Mouse (Mus musculus) adrenal gland (tissue): ENCODE measurements around the gene Dmwd.

Source experiments
- intact Hi-C: fragments of 180-260 bp; cut with DNase I; formaldehyde crosslinking; loops from one replicate; pipeline ENCODE4 v1.15.1; 2025

Gene Dmwd

GRCm38 (mm10) chr7:19069500-19069899 is 6.5 kb upstream of the Dmwd start:
- intact Hi-C loops, result no loop called here

DNA sequence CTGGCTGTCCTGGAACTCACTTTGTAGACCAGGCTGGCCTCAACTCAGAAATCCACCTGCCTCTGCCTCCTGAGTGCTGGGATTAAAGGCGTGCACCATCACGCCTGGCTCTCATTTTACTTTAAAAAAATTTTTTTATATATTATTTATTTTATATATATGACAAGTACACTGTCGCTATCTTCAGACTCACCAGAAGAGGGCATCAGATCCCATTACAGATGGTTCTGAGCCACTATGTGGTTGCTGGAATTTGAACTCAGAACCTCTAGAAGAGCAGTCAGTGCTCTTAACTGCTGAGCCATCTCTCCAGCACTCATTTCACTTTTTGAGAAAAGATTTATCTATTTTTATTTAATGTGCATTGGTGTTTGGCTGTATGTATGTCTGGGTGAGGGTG is 5.0 kb upstream of the Dmwd start:
- intact Hi-C loops, result loop anchor here (2.0 kb wide), 1 partner anchor 22 kb away; no protein-coding TSS in a partner anchor

DNA sequence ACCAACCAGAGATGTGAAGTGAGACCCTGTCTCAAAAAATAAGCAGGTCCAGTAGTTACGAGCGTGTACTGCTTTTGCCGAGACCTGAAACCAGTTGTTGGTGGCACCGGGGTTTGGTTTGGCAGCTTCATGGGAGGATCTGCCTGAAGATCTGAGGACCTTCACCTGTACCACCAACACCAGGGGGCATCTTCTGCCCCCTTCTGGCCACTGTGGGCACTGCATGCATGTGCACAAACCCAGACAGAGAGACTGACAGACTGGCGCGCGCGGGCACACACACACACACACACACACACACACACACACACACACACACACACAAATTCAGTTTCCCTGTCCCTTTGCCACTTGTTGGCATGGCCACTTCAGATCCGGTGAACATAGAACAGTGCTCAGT is 2.5 kb upstream of the Dmwd start:
- intact Hi-C loops, result no loop called here

DNA sequence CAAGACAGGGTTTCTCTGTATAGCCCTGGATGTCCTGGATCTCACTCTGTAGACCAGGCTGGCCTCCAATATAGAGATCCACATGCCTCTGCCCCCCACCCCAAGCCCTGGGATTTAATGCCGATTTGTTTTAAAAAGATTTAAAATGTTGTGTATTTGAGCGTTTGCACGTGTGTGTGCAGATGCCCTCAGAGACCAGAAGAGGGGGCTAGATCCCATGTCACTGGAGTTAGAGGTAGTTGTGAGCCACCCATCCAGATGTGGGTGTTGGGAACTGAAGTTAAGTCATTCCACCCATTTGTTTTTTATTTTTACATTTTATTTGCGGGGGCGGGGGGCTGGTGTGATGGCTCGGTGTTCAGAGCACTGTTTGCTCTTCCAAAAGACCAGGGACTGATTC is 1.5 kb upstream of the Dmwd start:
- intact Hi-C loops, result no loop called here

DNA sequence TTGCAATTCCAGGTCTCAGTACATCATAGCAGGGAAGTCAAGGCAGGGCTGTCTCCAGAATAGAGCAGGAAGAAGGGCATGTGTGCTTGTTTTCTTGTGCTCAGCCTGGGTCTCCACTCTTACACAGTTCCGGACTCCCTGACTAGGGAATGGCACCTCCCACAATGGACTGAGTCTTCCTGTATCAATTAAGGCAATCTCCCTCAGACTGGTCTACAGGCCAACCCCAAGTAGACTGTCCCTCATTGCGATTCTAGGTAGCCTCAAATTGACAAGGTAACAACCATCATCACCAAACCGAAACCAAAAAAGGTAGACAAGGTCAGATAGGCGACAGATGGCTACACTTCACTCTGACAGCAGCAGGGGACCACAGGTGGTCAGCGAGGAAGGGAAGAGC is 796 bp upstream of the Dmwd start:
- intact Hi-C loops, result no loop called here

GRCm38 (mm10) chr7:19076586-19076991 is 562 bp downstream of the Dmwd start:
- intact Hi-C loops, result no loop called here

GRCm38 (mm10) chr7:19077761-19078160 is 1.7 kb downstream of the Dmwd start:
- intact Hi-C loops, result no loop called here

DNA sequence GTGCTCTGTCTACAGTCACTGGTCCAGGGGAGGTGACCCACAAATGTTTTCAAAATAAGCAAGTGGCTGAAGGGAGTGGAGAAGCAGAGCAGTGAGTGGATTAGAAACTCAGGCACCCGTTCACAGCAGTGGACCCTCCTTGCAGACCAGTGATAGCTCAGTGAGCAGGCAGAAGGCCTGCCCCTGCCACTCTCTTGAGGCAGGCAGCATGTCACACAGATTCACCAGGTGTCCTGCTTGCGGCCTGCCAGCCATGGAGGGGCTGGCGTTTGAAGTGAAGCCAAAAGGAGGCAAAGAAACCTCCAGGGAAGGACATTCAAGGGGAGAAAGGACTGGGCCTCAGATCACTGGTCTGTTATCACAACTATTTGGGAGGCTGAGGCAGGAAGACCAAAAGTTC is 2.7 kb downstream of the Dmwd start:
- intact Hi-C loops, result no loop called here

DNA sequence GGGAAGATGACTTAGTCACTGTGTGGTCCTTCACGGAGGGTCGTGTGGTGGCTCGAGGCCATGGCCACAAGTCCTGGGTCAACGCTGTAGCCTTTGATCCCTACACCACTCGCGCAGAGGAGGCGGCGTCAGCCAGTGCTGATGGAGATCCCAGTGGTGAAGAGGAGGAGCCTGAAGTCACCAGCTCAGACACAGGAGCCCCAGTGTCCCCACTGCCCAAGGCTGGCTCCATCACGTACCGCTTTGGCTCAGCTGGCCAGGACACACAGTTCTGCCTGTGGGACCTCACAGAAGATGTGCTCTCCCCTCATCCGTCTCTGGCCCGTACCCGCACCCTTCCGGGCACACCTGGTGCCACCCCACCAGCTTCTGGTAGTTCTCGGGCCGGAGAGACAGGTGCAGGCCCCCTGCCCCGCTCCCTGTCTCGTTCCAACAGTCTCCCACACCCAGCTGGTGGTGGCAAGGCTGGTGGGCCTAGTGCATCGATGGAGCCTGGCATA is 4.5 kb downstream of the Dmwd start:
- intact Hi-C loops, result no loop called here

DNA sequence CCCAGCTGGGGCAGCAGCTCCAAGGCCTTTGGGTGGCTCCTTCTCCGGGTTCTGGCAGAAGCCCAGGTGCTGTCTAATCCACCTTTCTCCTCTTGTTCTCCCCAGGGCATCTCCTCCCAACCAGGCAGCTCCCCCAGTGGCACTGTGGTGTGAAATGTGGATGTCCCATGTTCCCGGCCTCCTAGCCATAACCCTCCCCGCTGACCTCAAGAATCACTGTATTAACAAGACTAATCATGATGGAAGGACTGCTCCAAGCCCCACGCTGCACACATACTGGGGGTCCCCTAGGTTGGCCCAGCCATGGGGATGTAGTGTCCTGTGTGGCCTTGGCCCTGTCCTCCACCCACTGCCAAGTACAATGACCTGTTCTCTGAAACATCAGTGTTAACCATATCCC is 6.1 kb downstream of the Dmwd start:
- intact Hi-C loops, result no loop called here

DNA sequence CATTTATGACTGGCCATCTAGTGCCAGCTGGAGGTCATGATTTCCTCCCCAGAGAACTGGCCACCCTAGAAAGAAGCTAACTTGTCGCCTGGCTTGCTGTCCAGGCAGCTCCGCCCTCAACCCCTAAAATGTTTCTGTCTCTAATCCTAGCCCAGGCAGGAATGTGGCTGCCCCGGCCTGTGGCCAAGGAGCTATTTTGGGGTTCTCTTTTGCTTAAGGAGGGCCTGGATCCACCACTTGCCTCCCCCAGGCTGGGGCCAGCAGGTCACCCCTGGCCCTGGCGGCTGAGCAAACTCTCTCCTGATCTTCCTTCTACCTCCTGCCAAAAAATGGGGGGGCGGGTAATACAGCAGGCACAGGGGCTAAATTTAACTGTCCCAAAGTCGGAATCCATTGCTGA is 7.1 kb downstream of the Dmwd start:
- intact Hi-C loops, result no loop called here

GRCm38 (mm10) chr7:19083701-19084100 is 7.7 kb downstream of the Dmwd start, which contains the start of gene Dmpk:
TSS of gene Dmpk (plus strand) at chr7:19083849.
- intact Hi-C loops, result no loop called here

DNA sequence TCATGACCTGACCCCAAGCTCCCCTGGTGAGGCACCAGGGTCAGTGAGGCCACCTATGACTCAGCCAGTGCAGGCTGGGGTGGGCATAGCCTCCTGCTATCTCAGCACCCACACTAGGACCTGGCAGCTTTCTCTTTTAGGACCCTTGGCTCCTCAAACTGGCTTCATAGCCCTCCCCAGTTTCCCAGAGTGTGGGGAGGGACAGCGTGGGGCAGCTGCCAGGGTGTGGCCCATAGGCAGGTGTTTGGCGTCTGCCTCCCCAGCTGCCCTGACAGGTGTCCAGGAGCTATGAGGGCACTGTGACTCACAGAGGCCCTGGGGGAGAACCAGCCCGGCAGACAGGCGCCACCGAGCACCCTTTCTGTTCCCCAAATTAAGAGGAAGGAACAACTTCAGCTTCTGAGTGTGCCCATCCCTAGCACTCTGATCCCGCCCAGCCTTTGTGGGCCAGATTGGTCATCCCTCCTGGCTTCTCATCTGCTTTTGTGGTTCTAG is 8.3 kb downstream of the Dmwd start:
- intact Hi-C loops, result no loop called here

GRCm38 (mm10) chr7:19084921-19085473 is 9.0 kb downstream of the Dmwd start:
- intact Hi-C loops, result no loop called here

DNA sequence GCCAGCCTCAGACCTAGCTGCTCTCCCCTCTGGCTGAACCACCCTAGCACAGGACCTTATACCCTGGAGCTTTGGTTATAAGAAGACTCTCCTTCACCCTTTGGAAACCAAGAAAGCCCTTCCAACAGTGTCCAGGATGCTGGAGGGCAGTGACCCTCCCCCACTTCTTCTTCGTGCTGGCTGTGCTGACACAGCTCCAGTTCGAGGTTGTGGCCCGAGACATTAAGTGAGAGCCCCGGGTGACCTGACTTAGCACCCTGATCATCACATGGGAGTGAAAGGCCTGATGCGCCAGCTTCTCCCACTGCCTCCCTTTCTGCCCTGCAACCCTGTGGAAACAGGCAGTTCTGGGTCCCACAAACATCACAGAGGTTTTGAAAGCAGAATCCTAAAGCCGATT is 9.5 kb downstream of the Dmwd start:
- intact Hi-C loops, result no loop called here

GRCm38 (mm10) chr7:19086042-19086441 is 10.0 kb downstream of the Dmwd start:
- intact Hi-C loops, result no loop called here

DNA sequence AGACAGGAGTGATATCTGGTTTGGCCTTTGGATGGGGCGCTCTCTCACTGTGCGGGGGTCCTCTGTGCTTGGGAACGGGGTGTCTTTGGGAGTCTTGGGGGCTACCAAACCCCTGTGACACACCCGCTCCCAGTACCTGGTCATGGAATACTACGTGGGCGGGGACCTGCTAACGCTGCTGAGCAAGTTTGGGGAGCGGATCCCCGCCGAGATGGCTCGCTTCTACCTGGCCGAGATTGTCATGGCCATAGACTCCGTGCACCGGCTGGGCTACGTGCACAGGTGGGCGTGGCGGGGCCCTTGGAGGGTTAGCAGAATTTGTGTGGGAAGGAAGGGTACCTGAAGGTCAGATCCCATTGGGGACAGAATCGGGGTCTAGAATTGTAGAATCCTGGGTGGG is 10.7 kb downstream of the Dmwd start:
- intact Hi-C loops, result no loop called here

- intact Hi-C loops, result no loop called here
Measured at GRCm38 (mm10) chr7:19088813-19089212, 12.8 kb downstream of the Dmwd start.

DNA sequence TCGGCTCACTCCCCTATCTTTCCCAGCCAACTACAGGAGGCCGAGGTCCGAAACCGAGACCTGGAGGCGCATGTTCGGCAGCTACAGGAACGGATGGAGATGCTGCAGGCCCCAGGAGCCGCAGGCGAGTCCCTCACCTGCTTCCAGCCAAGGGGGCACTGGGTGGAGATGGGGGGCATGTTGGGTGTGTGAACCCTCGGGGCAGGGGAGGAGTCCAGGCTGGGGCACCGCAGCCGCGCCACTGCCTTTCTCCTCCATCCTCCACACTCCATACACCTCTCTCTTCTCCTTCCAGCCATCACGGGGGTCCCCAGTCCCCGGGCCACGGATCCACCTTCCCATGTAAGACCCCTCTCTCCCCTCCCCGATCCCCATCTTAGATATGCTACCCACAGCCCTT is 15.9 kb downstream of the Dmwd start:
- intact Hi-C loops, result loop anchor here (2.0 kb wide), 1 partner anchor 21 kb away; no protein-coding TSS in a partner anchor

DNA sequence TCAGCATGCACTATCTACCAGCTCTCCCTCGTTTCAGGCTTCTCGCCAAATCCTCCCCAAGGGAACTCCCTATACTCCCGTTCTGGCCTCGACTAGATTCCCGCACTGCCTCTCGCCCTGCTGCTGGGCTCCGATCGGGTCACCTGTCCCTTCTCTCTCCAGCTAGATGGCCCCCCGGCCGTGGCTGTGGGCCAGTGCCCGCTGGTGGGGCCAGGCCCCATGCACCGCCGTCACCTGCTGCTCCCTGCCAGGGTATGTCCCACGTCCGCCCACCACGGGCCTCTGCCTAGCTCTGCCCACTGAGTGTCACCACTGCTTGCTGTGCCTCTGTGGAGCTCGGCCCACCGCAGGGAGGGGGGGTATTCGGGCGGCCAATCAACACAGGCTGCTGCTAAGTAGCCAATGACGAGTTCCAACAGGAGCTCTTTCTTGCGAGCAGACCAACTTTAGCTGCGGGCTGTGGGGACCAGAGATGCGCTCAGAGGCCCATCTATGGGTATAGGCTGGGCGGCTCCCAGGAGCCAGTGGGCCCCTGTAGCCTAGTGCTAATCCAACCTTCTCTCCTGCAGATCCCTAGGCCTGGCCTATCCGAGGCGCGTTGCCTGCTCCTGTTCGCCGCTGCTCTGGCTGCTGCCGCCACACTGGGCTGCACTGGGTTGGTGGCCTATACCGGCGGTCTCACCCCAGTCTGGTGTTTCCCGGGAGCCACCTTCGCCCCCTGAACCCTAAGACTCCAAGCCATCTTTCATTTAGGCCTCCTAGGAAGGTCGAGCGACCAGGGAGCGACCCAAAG is 16.6 kb downstream of the Dmwd start:
- intact Hi-C loops, result loop anchor here (2.0 kb wide), 1 partner anchor 22 kb away; no protein-coding TSS in a partner anchor

DNA sequence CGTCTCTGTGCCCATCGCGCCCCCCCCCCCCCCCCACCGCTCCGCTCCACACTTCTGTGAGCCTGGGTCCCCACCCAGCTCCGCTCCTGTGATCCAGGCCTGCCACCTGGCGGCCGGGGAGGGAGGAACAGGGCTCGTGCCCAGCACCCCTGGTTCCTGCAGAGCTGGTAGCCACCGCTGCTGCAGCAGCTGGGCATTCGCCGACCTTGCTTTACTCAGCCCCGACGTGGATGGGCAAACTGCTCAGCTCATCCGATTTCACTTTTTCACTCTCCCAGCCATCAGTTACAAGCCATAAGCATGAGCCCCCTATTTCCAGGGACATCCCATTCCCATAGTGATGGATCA is 17.1 kb downstream of the Dmwd start:
- intact Hi-C loops, result loop anchor here (2.0 kb wide), 1 partner anchor 22 kb away; no protein-coding TSS in a partner anchor

DNA sequence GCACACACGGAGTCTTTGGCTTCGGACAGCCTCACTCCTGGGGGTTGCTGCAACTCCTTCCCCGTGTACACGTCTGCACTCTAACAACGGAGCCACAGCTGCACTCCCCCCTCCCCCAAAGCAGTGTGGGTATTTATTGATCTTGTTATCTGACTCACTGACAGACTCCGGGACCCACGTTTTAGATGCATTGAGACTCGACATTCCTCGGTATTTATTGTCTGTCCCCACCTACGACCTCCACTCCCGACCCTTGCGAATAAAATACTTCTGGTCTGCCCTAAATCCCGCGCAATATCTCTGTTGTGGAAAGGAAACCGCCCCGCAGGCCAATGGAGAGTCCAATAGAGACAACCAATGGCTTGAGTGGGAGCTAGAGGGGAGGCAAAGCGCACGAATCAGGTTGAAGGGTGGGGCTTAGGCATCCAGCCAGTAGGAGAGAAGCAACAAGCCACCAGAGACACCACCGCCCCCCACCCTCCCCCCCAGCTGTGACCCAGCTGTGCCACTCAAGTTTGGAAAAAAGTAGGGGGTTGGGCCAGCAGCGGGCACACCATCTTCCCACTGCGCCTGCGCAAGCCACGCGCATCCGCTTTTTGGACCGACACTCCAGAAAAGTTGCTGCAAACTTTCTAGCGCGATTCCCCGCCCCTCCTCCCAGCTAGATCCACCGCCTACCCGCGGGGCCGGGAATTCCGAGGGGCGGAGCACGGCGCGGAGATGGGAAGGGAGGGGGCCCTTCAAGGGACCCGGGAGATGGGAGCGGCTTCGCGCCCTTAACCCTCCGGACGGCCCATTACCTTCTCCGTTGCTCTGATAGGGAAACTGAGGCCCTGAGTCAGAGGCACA is 17.7 kb downstream of the Dmwd start:
- intact Hi-C loops, result loop anchor here (2.0 kb wide), 1 partner anchor 23 kb away; no protein-coding TSS in a partner anchor
